Mouse (Mus musculus): Measurements from ENCODE around the gene Ccdc186. TPM values are rescaled to one million over a fixed set of nuclear protein-coding genes. Genes with fewer than 3 reads are reported as not detected.

Gene Ccdc186
- polyA plus RNA-seq, 1 experiment from 2014 or later, result 25.4 TPM

DNA sequence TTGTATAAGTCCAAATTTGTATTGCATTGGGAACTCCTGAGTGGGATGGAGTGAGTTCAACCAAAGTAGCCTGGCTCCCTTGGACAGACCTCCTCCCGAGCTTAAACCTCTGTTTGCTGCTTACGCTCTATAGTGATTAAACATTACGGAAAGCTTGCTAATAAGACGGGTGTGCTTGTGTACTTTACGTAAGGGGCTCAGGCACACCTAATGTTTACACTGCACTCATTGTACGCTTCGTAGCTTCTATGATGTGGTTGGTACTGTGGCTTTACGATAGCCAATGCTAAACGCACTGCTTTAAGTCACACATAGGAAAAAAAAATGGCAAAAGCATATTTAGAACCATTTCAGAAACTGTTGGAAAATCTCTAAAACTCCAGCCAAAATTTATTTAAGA is 7.3 kb upstream of the Ccdc186 start:
- no peaks in the 10 kb centered on the region for H3K36me3 ChIP-seq (ENCODE audit: control insufficient read depth, insufficient read depth, low read length)
- WGBS, result 65% methylated on average over 9 of the region's 9 CpGs
- no peak overlapping the region for H3K4me2 ChIP-seq (replicated peaks; ENCODE audit: low read depth, low read length)
- no peaks in the 10 kb centered on the region for H3K9me3 ChIP-seq (ENCODE audit: control insufficient read depth, low read depth, low read length)
- H3K4me3 ChIP-seq (ENCODE audit: low read depth, low read length), result no peak overlapping the region
- H3K9ac ChIP-seq (replicated peaks; ENCODE audit: low read depth, low read length), result no peak overlapping the region
- H3K27me3 ChIP-seq (ENCODE audit: control insufficient read depth, insufficient read depth, low read length), result no peaks in the 10 kb centered on the region
- peak; percentile 74; the same call in 1 of the 2 replicates for ATAC-seq (ENCODE audit: insufficient number of reproducible peaks, insufficient read depth, low FRiP score, low read depth)
- 0 out of 2 replicates have a peak, but pooled peaks cover 7% of the 10 kb centered on the region for H3K4me1 ChIP-seq (ENCODE audit: control insufficient read depth, insufficient read depth, low read length)
- H3K27ac ChIP-seq (ENCODE audit: low read length), result no peak overlapping the region

DNA sequence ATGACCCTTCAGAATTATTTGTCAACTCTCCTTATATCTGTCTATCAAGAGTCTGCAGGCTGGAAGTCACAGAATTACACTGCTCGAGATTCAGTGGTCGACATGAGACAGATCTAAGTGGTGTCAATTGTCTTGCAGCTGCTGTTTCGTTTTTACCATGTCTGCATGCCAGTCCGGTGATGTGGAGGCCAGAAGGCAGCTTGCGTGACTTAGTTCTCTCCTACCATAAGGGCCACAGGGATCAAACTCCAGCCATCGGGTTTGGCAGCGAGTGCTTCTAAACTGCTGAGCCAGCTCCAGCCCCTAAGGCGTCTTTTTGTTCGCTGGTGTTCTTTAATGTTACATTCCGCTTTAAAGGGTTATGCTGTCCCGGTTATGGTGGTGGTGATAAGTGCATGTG is 6.3 kb upstream of the Ccdc186 start:
- H3K4me2 ChIP-seq (replicated peaks; ENCODE audit: low read depth, low read length), result no peak overlapping the region
- ATAC-seq (ENCODE audit: insufficient number of reproducible peaks, insufficient read depth, low FRiP score, low read depth), result no peak
- no peak overlapping the region for H3K9ac ChIP-seq (replicated peaks; ENCODE audit: low read depth, low read length)
- no peaks in the 10 kb centered on the region for H3K9me3 ChIP-seq (ENCODE audit: control insufficient read depth, low read depth, low read length)
- no peak overlapping the region for H3K27ac ChIP-seq (ENCODE audit: low read length)
- H3K4me3 ChIP-seq (ENCODE audit: low read depth, low read length), result no peak overlapping the region
- 0 out of 2 replicates have a peak, but pooled peaks cover 7% of the 10 kb centered on the region for H3K4me1 ChIP-seq (ENCODE audit: control insufficient read depth, insufficient read depth, low read length)
- no peaks in the 10 kb centered on the region for H3K36me3 ChIP-seq (ENCODE audit: control insufficient read depth, insufficient read depth, low read length)
- 80% methylated on average over 11 of the region's 11 CpGs for WGBS
- H3K27me3 ChIP-seq (ENCODE audit: control insufficient read depth, insufficient read depth, low read length), result no peaks in the 10 kb centered on the region

DNA sequence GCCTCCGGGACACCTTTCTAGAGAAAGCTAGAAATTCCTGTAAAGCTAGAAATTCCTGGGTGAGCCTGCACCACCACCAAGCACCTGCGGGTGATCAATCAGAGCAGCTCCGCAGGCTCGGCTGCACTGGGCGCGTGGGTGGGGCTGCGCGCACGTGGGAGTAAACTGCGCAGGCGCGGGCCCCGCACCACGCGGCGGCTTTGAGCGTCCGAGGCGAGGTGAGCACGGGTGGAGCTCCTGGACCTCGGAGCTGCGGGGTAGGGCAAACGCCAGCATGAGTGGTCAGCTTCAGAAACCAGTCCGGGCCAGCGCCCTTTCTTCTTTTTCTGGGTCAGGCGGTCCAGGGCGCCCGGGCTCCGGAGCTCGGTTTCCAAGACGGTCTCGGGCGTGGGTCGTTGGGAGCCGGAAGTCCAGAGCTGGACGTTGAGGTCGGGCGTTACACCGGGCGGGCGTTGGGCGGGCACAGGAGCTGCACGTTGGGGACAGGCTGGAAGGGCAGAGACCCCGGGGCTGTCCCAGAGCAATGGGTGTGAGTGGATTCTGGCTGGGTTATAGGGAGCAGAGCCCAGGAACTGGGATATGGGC is 4.1 kb upstream of the Ccdc186 start, which contains the start of gene Tdrd1:
Gene Tdrd1, plus strand, starts transcription at position 163 of the 585 bp plus-strand sequence.
- H3K36me3 ChIP-seq (ENCODE audit: control insufficient read depth, insufficient read depth, low read length), result no peaks in the 10 kb centered on the region
- H3K4me2 ChIP-seq (replicated peaks; ENCODE audit: low read depth, low read length), result peak within 1 kb of the TSS; percentile 36
- no peaks in the 10 kb centered on the region for H3K27me3 ChIP-seq (ENCODE audit: control insufficient read depth, insufficient read depth, low read length)
- peaks cover 11% of the 10 kb centered on the region for H3K4me1 ChIP-seq (ENCODE audit: control insufficient read depth, insufficient read depth, low read length)
- peak within 1 kb of the TSS; percentile 11; the same call in 1 of the 2 replicates for H3K4me3 ChIP-seq (ENCODE audit: low read depth, low read length)
- ATAC-seq (ENCODE audit: insufficient number of reproducible peaks, insufficient read depth, low FRiP score, low read depth), result no peak
- H3K9ac ChIP-seq (replicated peaks; ENCODE audit: low read depth, low read length), result no peak within 1 kb of the TSS
- no peaks in the 10 kb centered on the region for H3K9me3 ChIP-seq (ENCODE audit: control insufficient read depth, low read depth, low read length)
- 50% methylated on average over 44 of the region's 44 CpGs for WGBS
- no peak within 1 kb of the TSS for H3K27ac ChIP-seq (ENCODE audit: low read length)

DNA sequence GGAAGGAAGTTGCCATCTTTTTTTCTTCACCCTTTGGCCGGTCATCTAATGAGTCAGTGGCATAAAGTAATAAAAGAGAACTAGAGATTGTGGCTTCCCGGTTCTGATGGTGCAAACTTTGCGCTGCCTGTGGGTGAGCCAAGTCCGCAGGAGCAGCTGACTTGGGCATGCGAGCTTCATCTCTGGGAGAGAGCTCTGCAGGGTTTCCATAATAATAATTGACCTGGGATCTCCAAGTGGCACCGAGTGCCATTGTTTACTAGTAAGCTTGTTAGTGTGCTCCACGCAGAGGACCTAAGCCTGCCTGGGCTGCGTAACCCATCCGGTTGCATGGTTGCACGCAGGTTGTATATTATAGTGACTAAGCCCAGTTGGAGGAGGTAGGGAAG is 452 bp upstream of the Ccdc186 start:
- H3K4me1 ChIP-seq (ENCODE audit: control insufficient read depth, insufficient read depth, low read length), result peaks cover 27% of the 10 kb centered on the region
- no peaks in the 10 kb centered on the region for H3K36me3 ChIP-seq (ENCODE audit: control insufficient read depth, insufficient read depth, low read length)
- H3K27ac ChIP-seq (ENCODE audit: low read length), result no peak overlapping the region
- H3K27me3 ChIP-seq (ENCODE audit: control insufficient read depth, insufficient read depth, low read length), result no peaks in the 10 kb centered on the region
- peak overlapping the region; percentile 44 for H3K4me2 ChIP-seq (replicated peaks; ENCODE audit: low read depth, low read length)
- H3K4me3 ChIP-seq (ENCODE audit: low read depth, low read length), result peak overlapping the region; percentile 98
- H3K9ac ChIP-seq (replicated peaks; ENCODE audit: low read depth, low read length), result no peak overlapping the region; the same call in 1 of the 2 replicates
- no peaks in the 10 kb centered on the region for H3K9me3 ChIP-seq (ENCODE audit: control insufficient read depth, low read depth, low read length)
- WGBS, result 19% methylated on average over 10 of the region's 10 CpGs
- peak; percentile 15 for ATAC-seq (ENCODE audit: insufficient number of reproducible peaks, insufficient read depth, low FRiP score, low read depth)

DNA sequence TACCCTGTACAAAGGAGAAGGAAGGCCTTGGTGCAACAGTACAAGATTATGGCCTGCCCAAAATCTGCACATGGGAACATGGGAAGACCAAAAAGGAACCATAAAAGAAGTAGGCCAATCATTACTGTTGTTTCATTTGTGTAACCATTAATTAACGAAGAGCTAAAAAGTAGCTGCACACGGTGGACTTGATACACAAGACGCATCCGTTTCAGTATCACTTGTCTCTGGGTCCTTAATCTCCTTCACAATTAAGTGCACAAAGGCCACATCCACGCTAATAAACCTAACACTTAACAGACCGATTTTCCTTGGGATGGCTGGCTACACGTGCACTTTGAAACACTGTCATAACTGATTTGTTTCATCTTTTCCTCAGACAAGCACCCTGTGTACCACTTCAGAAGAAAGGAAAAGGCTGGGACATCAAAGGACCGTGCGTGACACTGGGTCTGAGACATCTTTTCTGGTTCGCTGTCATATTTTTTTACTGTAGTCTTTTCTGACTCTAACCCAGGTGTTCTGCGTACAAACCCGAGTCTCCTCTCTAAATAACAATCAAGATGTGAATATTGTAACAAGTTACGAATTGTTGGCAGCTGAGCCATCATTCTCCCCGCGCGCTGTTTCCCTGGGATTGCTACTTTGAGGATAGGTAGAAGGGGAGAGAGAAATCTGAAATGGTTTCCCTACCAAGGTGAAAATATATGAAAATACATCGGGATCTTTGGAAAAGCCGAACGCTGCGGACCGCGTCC is 771 bp downstream of the Ccdc186 start:
- peaks cover 35% of the 10 kb centered on the region for H3K4me1 ChIP-seq (ENCODE audit: control insufficient read depth, insufficient read depth, low read length)
- H3K9ac ChIP-seq (replicated peaks; ENCODE audit: low read depth, low read length), result peak overlapping the region; percentile 88
- no peaks in the 10 kb centered on the region for H3K27me3 ChIP-seq (ENCODE audit: control insufficient read depth, insufficient read depth, low read length)
- H3K27ac ChIP-seq (ENCODE audit: low read length), result peak overlapping the region; percentile 75
- H3K36me3 ChIP-seq (ENCODE audit: control insufficient read depth, insufficient read depth, low read length), result no peaks in the 10 kb centered on the region
- H3K4me2 ChIP-seq (replicated peaks; ENCODE audit: low read depth, low read length), result peak overlapping the region; percentile 54
- peak overlapping the region; percentile 98 for H3K4me3 ChIP-seq (ENCODE audit: low read depth, low read length)
- no peak for ATAC-seq (ENCODE audit: insufficient number of reproducible peaks, insufficient read depth, low FRiP score, low read depth)
- H3K9me3 ChIP-seq (ENCODE audit: control insufficient read depth, low read depth, low read length), result no peaks in the 10 kb centered on the region
- WGBS, result 9% methylated on average over 22 of the region's 22 CpGs

DNA sequence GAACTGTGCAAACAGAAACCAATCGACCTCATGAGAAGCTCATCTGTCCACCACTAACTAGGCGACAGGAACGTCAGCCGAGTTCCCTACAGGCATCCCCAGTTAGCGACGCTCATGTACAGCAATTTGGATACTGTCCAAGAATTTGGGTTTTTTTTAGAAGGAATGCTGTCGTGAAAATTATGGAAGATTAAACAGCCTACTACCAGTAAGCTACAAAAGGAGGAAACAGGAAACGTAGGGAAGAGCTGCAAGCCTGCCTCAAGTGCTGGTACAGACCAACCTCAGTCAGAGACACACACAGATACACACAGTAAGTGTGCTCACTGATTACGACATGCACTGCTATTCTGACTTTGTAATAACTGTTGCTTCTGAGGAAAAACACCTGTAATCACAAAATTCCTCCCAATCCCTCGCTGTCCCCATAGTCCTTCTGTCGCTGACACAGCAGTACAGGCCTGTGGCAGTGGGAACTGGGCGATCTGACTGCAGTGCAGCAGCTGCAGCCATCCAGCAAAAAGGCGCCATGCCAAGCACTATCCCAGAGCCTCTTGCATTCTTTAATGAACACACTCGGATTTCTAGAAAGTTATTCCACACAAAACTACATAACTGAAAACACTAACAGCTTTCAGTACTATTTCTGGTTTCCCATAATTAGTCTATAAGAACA is 4.0 kb downstream of the Ccdc186 start:
- Histone ChIP-seq H3K27ac (ENCODE audit: low read length) (no peak overlapping the region; the same call in 1 of the 2 replicates), H3K4me3 (ENCODE audit: low read depth, low read length) (no peak overlapping the region), H3K4me2 (replicated peaks; ENCODE audit: low read depth, low read length) (peak overlapping the region; percentile 19; the same call in 1 of the 2 replicates), H3K9me3 (ENCODE audit: control insufficient read depth, low read depth, low read length) (no peaks in the 10 kb centered on the region), H3K9ac (replicated peaks; ENCODE audit: low read depth, low read length) (no peak overlapping the region), H3K36me3 (ENCODE audit: control insufficient read depth, insufficient read depth, low read length) (peaks cover 2% of the 10 kb centered on the region; the same call in 1 of the 2 replicates), H3K27me3 (ENCODE audit: control insufficient read depth, insufficient read depth, low read length) (no peaks in the 10 kb centered on the region), H3K4me1 (ENCODE audit: control insufficient read depth, insufficient read depth, low read length) (peaks cover 37% of the 10 kb centered on the region)
- WGBS, result 31% methylated on average over 14 of the region's 14 CpGs
- no peak for ATAC-seq (ENCODE audit: insufficient number of reproducible peaks, insufficient read depth, low FRiP score, low read depth)

DNA sequence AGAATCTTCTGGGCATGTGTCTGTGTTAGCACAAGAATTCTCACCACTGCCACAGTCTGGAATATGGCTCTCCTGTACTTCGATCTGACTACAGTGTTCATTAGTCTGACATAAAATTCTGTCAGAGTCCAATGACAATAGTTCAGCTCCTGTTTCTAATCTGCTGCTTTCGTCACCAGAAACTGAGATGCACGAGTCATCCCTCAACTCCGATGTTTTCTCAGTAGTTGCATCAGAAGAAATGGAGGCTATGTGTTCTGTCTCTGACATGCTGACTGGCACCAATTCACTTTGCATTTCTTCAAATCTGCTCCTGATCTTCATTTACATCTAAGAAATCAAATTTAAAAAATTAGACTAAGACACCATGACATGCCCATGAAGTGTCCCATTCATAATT is 8.6 kb downstream of the Ccdc186 start:
- H3K27me3 ChIP-seq (ENCODE audit: control insufficient read depth, insufficient read depth, low read length), result no peaks in the 10 kb centered on the region
- H3K36me3 ChIP-seq (ENCODE audit: control insufficient read depth, insufficient read depth, low read length), result peaks cover 18% of the 10 kb centered on the region; the same call in 1 of the 2 replicates
- 89% methylated on average over 4 of the region's 4 CpGs for WGBS
- ATAC-seq (ENCODE audit: insufficient number of reproducible peaks, insufficient read depth, low FRiP score, low read depth), result no peak
- H3K4me2 ChIP-seq (replicated peaks; ENCODE audit: low read depth, low read length), result no peak overlapping the region
- H3K27ac ChIP-seq (ENCODE audit: low read length), result no peak overlapping the region
- no peak overlapping the region for H3K9ac ChIP-seq (replicated peaks; ENCODE audit: low read depth, low read length)
- H3K4me3 ChIP-seq (ENCODE audit: low read depth, low read length), result no peak overlapping the region
- no peaks in the 10 kb centered on the region for H3K9me3 ChIP-seq (ENCODE audit: control insufficient read depth, low read depth, low read length)
- H3K4me1 ChIP-seq (ENCODE audit: control insufficient read depth, insufficient read depth, low read length), result peaks cover 19% of the 10 kb centered on the region

DNA sequence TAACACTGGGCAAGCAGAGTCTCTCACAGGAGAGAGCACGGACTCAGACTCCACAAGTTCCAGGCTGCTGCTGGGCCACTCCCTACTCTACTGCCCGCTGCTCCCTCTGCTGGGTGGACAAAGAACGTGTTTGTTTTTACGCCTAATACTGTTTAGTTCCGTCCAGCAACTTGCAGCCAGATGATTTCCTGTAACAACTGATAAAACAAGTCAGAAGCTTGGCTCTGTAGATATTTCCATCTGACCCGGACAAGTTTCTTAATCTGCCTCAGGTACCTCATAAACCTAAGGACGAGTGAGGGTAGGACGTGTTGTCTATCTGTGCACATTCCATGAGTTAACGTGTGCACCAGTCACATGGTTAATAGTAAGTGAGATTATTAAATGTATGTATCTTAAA is 10.4 kb downstream of the Ccdc186 start:
- Histone ChIP-seq H3K4me1 (ENCODE audit: control insufficient read depth, insufficient read depth, low read length) (0 out of 2 replicates have a peak, but pooled peaks cover 2% of the 10 kb centered on the region), H3K4me2 (replicated peaks; ENCODE audit: low read depth, low read length) (no peak overlapping the region), H3K9me3 (ENCODE audit: control insufficient read depth, low read depth, low read length) (no peaks in the 10 kb centered on the region), H3K9ac (replicated peaks; ENCODE audit: low read depth, low read length) (no peak overlapping the region), H3K27ac (ENCODE audit: low read length) (no peak overlapping the region), H3K27me3 (ENCODE audit: control insufficient read depth, insufficient read depth, low read length) (no peaks in the 10 kb centered on the region), H3K4me3 (ENCODE audit: low read depth, low read length) (no peak overlapping the region), H3K36me3 (ENCODE audit: control insufficient read depth, insufficient read depth, low read length) (peaks cover 34% of the 10 kb centered on the region)
- WGBS, result 47% methylated on average over 9 of the region's 9 CpGs
- ATAC-seq (ENCODE audit: insufficient number of reproducible peaks, insufficient read depth, low FRiP score, low read depth), result no peak
